Mouse (Mus musculus): Measurements from ENCODE around the gene Gm19935. TPM values are rescaled to one million over a fixed set of nuclear protein-coding genes. Genes with fewer than 3 reads are reported as not detected.

Gm19935 gene
- not detected for polyA plus RNA-seq (2014; fragmentation: Illumina TruSeq; extraction: RNeasy Lipid Tissue Mini Kit (QIAGEN cat#74804); ENCODE audit: low read depth, low replicate concordance)

GRCm38 (mm10) chr8:90817293-90817692 lies at the start of gene Gm19935:
Gm19935 (minus strand) TSS chr8:90817393.

GRCm38 (mm10) chr8:90828181-90828986 lies 11.2 kb upstream of the Gm19935 start, which contains the start of gene Chd9:
Chd9 (plus strand) TSS chr8:90828352.

Other genes starting within 250 kb of the Gm19935 start
- gene Chd9, start 11.0 kb upstream of the Gm19935 start, polyA plus RNA-seq (2014; fragmentation: Illumina TruSeq; extraction: RNeasy Lipid Tissue Mini Kit (QIAGEN cat#74804); ENCODE audit: low read depth, low replicate concordance): 763 TPM

All from kidney, adult 10 weeks (tissue).